Mouse (Mus musculus): ENCODE measurements around the gene Rnf11.

Rnf11 gene

GRCm38 (mm10) chr4:109444951-109445350 is 39.6 kb downstream of the Rnf11 start:
- no peak for DNase-seq (ENCODE audit: low read depth in 2 of 2, low spot score in 2 of 2)

- no peak for DNase-seq (ENCODE audit: low read depth in 2 of 2, low spot score in 2 of 2)
Observed at GRCm38 (mm10) chr4:109444471-109444870, 40.1 kb downstream of the Rnf11 start.

GRCm38 (mm10) chr4:109442649-109443048 is 41.9 kb downstream of the Rnf11 start:
- DNase-seq (ENCODE audit: low read depth in 2 of 2, low spot score in 2 of 2): no peak

GRCm38 (mm10) chr4:109442126-109442525 is 42.4 kb downstream of the Rnf11 start:
- no peak for DNase-seq (ENCODE audit: low read depth in 2 of 2, low spot score in 2 of 2)

- no peak for DNase-seq (ENCODE audit: low read depth in 2 of 2, low spot score in 2 of 2)
Observed at GRCm38 (mm10) chr4:109441000-109441399, 43.5 kb downstream of the Rnf11 start.

- DNase-seq (ENCODE audit: low read depth in 2 of 2, low spot score in 2 of 2): no peak
Observed at GRCm38 (mm10) chr4:109440381-109440780, 44.1 kb downstream of the Rnf11 start.

GRCm38 (mm10) chr4:109439825-109440248 is 44.7 kb downstream of the Rnf11 start:
- no peak for DNase-seq (ENCODE audit: low read depth in 2 of 2, low spot score in 2 of 2)

- no peak for DNase-seq (ENCODE audit: low read depth in 2 of 2, low spot score in 2 of 2)
Observed at GRCm38 (mm10) chr4:109439101-109439500, 45.4 kb downstream of the Rnf11 start.

- DNase-seq (ENCODE audit: low read depth in 2 of 2, low spot score in 2 of 2): peak; percentile 42 to 56
Observed at GRCm38 (mm10) chr4:109437913-109438878, 46.3 kb downstream of the Rnf11 start.

- DNase-seq (ENCODE audit: low read depth in 2 of 2, low spot score in 2 of 2): no peak
Observed at GRCm38 (mm10) chr4:109434256-109434655, 50.3 kb downstream of the Rnf11 start.

- DNase-seq (ENCODE audit: low read depth in 2 of 2, low spot score in 2 of 2): no peak
Observed at GRCm38 (mm10) chr4:109433641-109434040, 50.9 kb downstream of the Rnf11 start.

GRCm38 (mm10) chr4:109432668-109433375 is 51.7 kb downstream of the Rnf11 start:
- no peak for DNase-seq (ENCODE audit: low read depth in 2 of 2, low spot score in 2 of 2)

GRCm38 (mm10) chr4:109430854-109431253 is 53.7 kb downstream of the Rnf11 start:
- peak; percentile 12 to 33 for DNase-seq (ENCODE audit: low read depth in 2 of 2, low spot score in 2 of 2)

GRCm38 (mm10) chr4:109430250-109430649 is 54.3 kb downstream of the Rnf11 start:
- no peak for DNase-seq (ENCODE audit: low read depth in 2 of 2, low spot score in 2 of 2)

- DNase-seq (ENCODE audit: low read depth in 2 of 2, low spot score in 2 of 2): no peak
Observed at GRCm38 (mm10) chr4:109427058-109427457, 57.5 kb downstream of the Rnf11 start.

- no peak for DNase-seq (ENCODE audit: low read depth in 2 of 2, low spot score in 2 of 2)
Observed at GRCm38 (mm10) chr4:109423438-109423837, 61.1 kb downstream of the Rnf11 start.

GRCm38 (mm10) chr4:109422436-109422835 is 62.1 kb downstream of the Rnf11 start:
- DNase-seq (ENCODE audit: low read depth in 2 of 2, low spot score in 2 of 2): no peak

GRCm38 (mm10) chr4:109421608-109422007 is 62.9 kb downstream of the Rnf11 start:
- DNase-seq (ENCODE audit: low read depth in 2 of 2, low spot score in 2 of 2): no peak

GRCm38 (mm10) chr4:109420138-109420795 is 64.3 kb downstream of the Rnf11 start:
- DNase-seq (ENCODE audit: low read depth in 2 of 2, low spot score in 2 of 2): no peak

- DNase-seq (ENCODE audit: low read depth in 2 of 2, low spot score in 2 of 2): no peak
Observed at GRCm38 (mm10) chr4:109419563-109419962, 65.0 kb downstream of the Rnf11 start.

GRCm38 (mm10) chr4:109419017-109419416 is 65.5 kb downstream of the Rnf11 start:
- DNase-seq (ENCODE audit: low read depth in 2 of 2, low spot score in 2 of 2): no peak
